Mouse (Mus musculus) liver, embryonic 11.5 days (tissue): Measurements from ENCODE around the gene Igfbp7. TPM values are rescaled to one million over a fixed set of nuclear protein-coding genes. Genes with fewer than 3 reads are reported as not detected.

Experiments
- ATAC-seq: fragments of 200-750 bp; cut with Nextera tagmentation; replicated peaks from 2 replicates; pipeline ENCODE4 v1.8.0; 2017; ENCODE audit warnings: moderate number of reproducible peaks, mild to moderate bottlenecking, moderate TSS enrichment, moderate library complexity; ENCODE audit not compliant: low FRiP score
- DNase-seq: peaks from one replicate; pipeline ENCODE4 v3.0.0-alpha.2; 2017; ENCODE audit warnings: low spot score
- H3K27ac ChIP-seq: fragments of 300-500 bp; sonication (generic); 2 replicates; pipeline ENCODE4 v1.5.1; 2014; ENCODE audit warnings: mild to moderate bottlenecking, low read depth, low read length, control low read depth
- H3K27me3 ChIP-seq: fragments of 300-500 bp; sonication (generic); replicated peaks from 2 replicates; pipeline ENCODE4 v1.6.1; 2014; ENCODE audit warnings: low read length, mixed read lengths; ENCODE audit not compliant: control insufficient read depth, insufficient read depth
- H3K36me3 ChIP-seq: fragments of 300-500 bp; sonication (generic); 2 replicates; pipeline ENCODE4 v1.6.1; 2014; ENCODE audit warnings: mild to moderate bottlenecking, low read length, moderate library complexity, mixed read lengths; ENCODE audit not compliant: control insufficient read depth, insufficient read depth
- H3K4me1 ChIP-seq: fragments of 300-500 bp; sonication (generic); replicated peaks from 2 replicates; pipeline ENCODE4 v1.6.1; 2014; ENCODE audit warnings: low read length, mixed read lengths; ENCODE audit not compliant: control insufficient read depth, insufficient read depth
- H3K4me2 ChIP-seq: fragments of 300-500 bp; sonication (generic); 2 replicates; pipeline ENCODE4 v1.6.1; 2014; ENCODE audit warnings: mild to moderate bottlenecking, control low read depth, moderate library complexity
- H3K4me3 ChIP-seq: fragments of 300-500 bp; sonication (generic); 2 replicates; pipeline ENCODE4 v1.5.1; 2014; ENCODE audit warnings: low read depth, low read length, control low read depth
- H3K9ac ChIP-seq: fragments of 300-500 bp; sonication (generic); 2 replicates; pipeline ENCODE4 v1.6.1; 2014; ENCODE audit warnings: low read depth, low read length, control low read depth
- H3K9me3 ChIP-seq: fragments of 300-500 bp; sonication (generic); 2 replicates; pipeline ENCODE4 v1.6.1; 2016; ENCODE audit warnings: low read length, inconsistent platforms, mixed read lengths; ENCODE audit not compliant: control insufficient read depth
- WGBS: fragments of 180-500 bp; shearing (Covaris S2); extraction: QIAGEN DNeasy Blood & Tissue Kit; methylation state at CpG from one replicate; pipeline ENCODE4 v1.1.7; 2014; 5-methylcytosine and 5-hydroxymethylcytosine counted together
- polyA plus RNA-seq: library from polyadenylated mRNA; unstranded; fragments of >200 nt; fragmentation: Nextera tagmentation; extraction: Ambion mirVana; gene quantifications from 2 replicates; pipeline ENCODE4 v1.2.1, GENCODE M21; 2014

Gene Igfbp7
- 8.2 and 8.6 TPM in 2 replicates for polyA plus RNA-seq

DNA sequence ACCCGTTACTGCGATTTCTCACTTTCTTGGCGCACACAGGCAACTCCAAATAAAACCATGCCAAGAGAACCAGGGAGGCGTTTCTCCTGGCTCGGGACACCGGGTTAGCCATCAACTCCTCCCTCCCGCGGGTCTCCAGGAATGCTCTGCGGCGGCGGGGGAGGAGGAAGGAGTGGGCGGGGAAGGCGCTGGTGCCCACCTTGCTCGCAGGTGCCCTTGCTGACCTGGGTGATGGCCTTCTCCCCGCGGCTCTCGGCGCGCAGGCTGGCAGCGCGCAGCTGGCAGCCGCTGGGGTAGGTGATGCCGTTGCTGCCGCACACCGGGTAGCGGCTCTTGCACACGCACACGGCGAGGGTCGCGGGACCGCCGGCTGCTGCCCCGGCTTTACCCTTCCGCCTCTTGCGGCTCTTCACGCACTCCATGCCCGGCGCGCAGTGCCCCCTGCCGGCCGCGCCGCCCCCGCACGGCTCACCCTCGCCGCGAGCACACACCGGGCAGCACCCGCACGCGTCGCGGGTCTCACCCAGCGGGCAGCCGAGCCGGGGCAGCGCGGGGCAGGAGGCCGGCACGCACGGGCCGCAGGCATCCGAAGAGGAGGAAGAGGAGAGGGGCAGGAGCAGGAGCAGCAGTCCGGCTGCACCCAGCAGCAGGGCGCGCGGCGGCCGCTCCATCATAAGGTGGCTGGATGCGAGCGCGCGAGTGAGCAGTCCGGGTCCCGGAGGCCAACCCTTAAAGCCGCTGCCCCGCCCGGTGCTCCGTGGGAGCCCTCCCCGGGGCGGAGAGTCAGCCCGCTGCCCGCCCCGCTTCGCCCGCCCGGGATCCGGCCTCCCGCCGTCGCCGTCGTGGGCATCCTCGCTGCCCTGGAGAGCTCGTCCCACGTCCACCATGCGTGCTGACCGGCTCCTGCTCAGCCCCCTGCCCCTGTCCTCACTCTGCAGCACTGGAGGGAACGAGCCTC lies at the start of gene Igfbp7:
Gene Igfbp7, minus strand, starts transcription at position 701 of the 958 bp plus-strand sequence.
- Histone ChIP-seq H3K4me1 (no peaks in the 10 kb centered on the region), H3K9ac (0 out of 2 replicates have a peak within 1 kb of the TSS, but pooled peaks have one; percentile 26), H3K4me3 (peak within 1 kb of the TSS; percentile 56), H3K27ac (no peak within 1 kb of the TSS), H3K9me3 (no peaks in the 10 kb centered on the region), H3K27me3 (peaks cover 17% of the 10 kb centered on the region), H3K4me2 (peak within 1 kb of the TSS; percentile 88), H3K36me3 (no peaks in the 10 kb centered on the region)
- 4% methylated on average over 98 of the region's 101 CpGs for WGBS
- peak; percentile 72 for ATAC-seq
- peak; percentile 66 for DNase-seq

DNA sequence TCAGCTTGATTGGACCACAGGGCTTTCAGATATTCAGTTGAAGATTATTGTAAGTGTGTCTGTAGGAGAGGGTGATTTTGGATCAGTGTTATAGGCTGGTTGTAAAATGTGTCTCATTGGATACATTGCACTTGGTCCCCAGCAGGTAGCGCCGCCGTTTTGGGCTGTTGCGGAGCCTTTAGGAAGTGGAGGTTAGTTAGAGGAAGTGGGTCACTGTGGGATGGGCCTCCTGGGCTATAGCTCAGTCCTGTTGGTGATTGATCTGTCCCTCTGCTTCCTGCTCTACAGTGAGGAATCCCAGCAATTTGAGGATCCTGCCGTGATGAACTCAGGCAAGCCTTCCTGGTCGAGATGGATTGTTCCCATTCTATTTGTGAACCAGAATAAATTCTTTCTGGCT lies 44.3 kb upstream of the Igfbp7 start:
- Histone ChIP-seq H3K27me3 (no peaks in the 10 kb centered on the region), H3K4me3 (no peak overlapping the region), H3K4me1 (no peaks in the 10 kb centered on the region), H3K9ac (no peak overlapping the region), H3K9me3 (no peaks in the 10 kb centered on the region), H3K27ac (no peak overlapping the region), H3K4me2 (no peak overlapping the region), H3K36me3 (no peaks in the 10 kb centered on the region)
- WGBS = 49% methylated on average over 6 of the region's 6 CpGs
- DNase-seq (no peak), ATAC-seq (no peak)

DNA sequence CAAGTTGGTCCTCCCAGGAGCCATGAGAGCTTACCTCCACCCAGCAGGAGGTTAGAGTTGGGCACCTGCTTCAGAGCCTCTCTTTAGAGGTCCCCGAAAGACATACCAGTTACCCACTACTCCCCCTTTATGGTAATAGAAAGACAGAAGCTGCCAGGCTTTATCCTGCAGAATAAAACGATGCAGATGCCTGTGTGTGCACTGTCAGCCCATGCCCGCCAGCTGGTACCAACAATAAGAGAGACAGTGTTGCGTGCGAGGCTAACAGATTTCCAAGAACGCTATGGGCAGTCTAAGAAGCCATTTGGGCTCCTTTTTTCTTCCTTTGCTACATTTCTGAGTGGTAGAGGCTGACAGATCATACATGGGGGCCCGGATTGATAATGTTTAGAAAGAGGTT lies 41.7 kb upstream of the Igfbp7 start:
- H3K27me3 ChIP-seq = no peaks in the 10 kb centered on the region
- H3K27ac ChIP-seq = no peak overlapping the region
- ATAC-seq (no peak), DNase-seq (no peak)
- no peaks in the 10 kb centered on the region for H3K9me3 ChIP-seq
- 84% methylated on average over 7 of the region's 7 CpGs for WGBS
- H3K9ac ChIP-seq = no peak overlapping the region
- H3K4me3 ChIP-seq = no peak overlapping the region
- H3K36me3 ChIP-seq = no peaks in the 10 kb centered on the region
- no peak overlapping the region for H3K4me2 ChIP-seq
- H3K4me1 ChIP-seq = no peaks in the 10 kb centered on the region

DNA sequence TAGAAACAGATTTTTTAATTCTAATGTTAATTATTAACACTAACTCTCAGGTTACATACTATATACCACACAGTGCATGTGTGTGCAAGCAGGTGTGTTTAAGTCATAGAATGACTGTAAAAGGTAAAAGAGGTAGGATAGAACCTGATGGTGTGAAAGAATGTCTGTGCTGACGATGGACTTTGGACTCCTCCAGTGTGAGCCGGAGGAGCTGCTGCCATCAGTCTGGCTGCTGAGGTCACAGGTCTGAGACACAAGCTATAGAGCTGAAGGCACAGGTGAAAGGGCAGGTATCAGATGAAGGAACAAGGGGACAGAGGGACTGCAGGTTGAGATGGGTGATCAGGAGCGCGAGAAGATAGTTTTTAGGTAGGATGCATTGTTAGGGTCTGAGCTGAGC lies 37.6 kb upstream of the Igfbp7 start:
- Histone ChIP-seq H3K27ac (no peak overlapping the region), H3K27me3 (no peaks in the 10 kb centered on the region), H3K9ac (no peak overlapping the region), H3K36me3 (no peaks in the 10 kb centered on the region), H3K9me3 (no peaks in the 10 kb centered on the region), H3K4me2 (no peak overlapping the region), H3K4me3 (no peak overlapping the region), H3K4me1 (no peaks in the 10 kb centered on the region)
- WGBS = 88% methylated on average over 4 of the region's 4 CpGs
- ATAC-seq = no peak
- DNase-seq = no peak

DNA sequence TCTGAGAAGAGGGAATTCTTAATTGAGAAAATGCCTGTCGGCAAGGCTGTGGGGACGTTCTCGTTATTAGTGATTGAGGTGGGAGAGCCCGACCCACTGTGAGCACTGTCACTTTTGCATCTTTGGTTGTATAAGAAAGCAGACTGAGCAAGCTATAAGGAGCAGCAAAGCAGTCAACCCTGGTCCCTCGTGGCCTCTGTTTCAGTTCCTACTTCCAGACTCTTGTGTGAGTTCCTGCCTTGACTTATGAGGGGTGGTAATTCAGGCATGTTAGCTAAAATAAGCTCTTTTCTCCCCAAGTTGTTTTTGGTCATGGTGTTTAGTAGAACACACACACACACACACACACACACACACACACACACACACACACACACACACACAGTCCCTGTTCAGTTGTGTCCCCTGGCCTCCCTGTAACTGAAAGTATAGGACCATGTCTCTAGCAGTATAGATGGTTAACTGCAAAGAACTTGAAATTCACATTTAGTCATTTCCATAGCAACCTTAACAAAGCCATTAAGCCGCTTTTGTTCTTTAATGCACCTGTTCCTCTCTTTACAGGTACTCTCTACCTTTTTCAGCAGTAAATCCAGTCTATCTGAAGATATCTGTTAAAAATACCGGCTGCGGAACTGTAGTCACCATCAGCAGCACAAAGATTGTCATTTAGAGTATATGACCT lies 36.2 kb upstream of the Igfbp7 start:
- 82% methylated on average over 8 of the region's 8 CpGs for WGBS
- H3K9ac ChIP-seq = no peak overlapping the region
- DNase-seq = no peak

DNA sequence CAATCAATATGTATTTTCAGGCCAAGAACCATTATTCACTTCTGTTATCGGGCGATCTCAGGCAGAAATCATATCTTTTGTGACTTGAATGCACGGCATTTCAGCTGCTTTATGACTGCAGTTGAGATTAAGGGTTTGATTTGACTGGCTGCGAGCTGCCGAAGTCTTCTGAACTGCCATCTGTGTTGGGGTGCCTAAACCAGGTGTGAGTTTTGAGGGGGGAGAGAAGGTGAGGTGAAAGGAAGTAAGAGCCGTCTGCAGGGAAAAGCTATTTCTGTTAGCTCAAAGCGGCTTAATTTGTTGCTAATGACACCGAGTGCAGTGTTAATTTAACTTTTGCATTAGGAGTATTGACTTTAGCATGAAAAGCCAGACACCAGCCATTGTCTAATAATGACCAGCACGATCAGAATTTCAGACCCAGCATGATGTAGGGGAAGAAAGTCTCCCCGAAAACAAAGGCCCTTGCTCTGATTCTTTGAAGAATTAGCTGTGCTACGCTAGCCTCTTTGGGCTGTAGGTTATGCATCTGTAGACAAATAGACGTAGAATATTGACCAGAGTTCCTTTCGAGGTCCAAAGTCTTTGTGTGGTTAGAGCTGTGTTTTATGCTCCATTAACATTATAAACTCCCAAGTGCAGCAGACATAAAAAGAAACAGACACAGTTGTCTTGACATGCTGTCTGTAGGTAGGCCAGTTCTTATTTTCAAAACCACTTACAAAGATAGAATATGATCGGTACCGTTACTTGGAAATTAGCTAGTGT lies 35.2 kb upstream of the Igfbp7 start:
- H3K36me3 ChIP-seq = no peaks in the 10 kb centered on the region
- H3K27me3 ChIP-seq = no peaks in the 10 kb centered on the region
- no peak for DNase-seq
- no peaks in the 10 kb centered on the region for H3K9me3 ChIP-seq
- H3K9ac ChIP-seq = no peak overlapping the region
- WGBS = 83% methylated on average over 15 of the region's 15 CpGs
- H3K4me3 ChIP-seq = no peak overlapping the region
- no peak overlapping the region for H3K27ac ChIP-seq
- H3K4me2 ChIP-seq = no peak overlapping the region
- H3K4me1 ChIP-seq = no peaks in the 10 kb centered on the region
- no peak for ATAC-seq

More for the DNA sequence above, 36.2 kb upstream of the Igfbp7 start:
- H3K4me3 ChIP-seq = no peak overlapping the region
- no peaks in the 10 kb centered on the region for H3K4me1 ChIP-seq
- ATAC-seq = no peak
- H3K36me3 ChIP-seq = no peaks in the 10 kb centered on the region
- H3K27ac ChIP-seq = no peak overlapping the region
- H3K9me3 ChIP-seq = no peaks in the 10 kb centered on the region
- H3K27me3 ChIP-seq = no peaks in the 10 kb centered on the region
- H3K4me2 ChIP-seq = no peak overlapping the region

DNA sequence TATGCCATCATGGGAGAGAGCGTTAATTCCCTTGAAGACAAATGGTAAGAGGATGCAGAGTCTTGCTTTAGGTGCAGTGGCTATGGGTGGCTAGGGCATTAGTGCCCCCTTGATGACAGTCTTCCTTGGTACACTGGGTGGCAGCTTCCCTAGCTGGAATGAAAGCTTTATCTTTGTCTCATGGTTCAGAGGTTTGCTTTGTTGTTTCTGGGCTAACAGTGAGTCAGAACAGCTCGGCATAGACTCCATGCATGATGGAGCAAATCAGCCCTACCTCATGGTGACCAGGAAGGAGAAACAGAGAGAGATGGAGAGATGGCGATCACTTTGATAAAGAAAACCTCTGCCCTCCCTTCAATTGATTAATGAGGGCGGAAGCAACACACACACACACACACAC lies 28.5 kb upstream of the Igfbp7 start:
- ATAC-seq = no peak
- Histone ChIP-seq H3K4me3 (no peak overlapping the region), H3K4me2 (no peak overlapping the region), H3K27me3 (no peaks in the 10 kb centered on the region), H3K27ac (no peak overlapping the region), H3K36me3 (no peaks in the 10 kb centered on the region), H3K9me3 (no peaks in the 10 kb centered on the region), H3K9ac (no peak overlapping the region), H3K4me1 (no peaks in the 10 kb centered on the region)
- WGBS = 75% methylated on average over 4 of the region's 4 CpGs
- no peak for DNase-seq

DNA sequence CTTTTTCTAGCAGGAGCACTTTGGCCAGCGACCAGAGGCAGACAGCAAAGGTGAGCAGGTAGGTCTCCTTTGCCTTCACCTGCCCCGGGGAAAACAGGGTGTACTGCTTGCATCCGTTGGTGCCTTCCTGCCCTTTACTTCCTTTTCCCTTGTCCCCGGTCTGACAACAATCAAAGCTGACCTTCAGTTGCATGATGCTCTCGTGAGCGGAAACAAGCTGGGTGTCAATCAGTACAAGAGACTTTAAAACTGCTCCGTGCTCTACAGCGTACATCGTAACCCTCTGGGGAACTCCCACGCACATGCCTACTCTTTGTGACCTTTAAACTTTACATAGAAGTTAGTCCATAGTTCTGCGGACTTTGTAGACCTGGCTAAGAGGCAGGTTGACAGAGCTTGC lies 26.2 kb upstream of the Igfbp7 start:
- ATAC-seq = no peak
- Histone ChIP-seq H3K9me3 (no peaks in the 10 kb centered on the region), H3K4me2 (peak overlapping the region; percentile 16), H3K27me3 (no peaks in the 10 kb centered on the region), H3K4me3 (no peak overlapping the region), H3K27ac (no peak overlapping the region), H3K36me3 (no peaks in the 10 kb centered on the region), H3K9ac (no peak overlapping the region), H3K4me1 (no peaks in the 10 kb centered on the region)
- DNase-seq = no peak
- 66% methylated on average over 11 of the region's 11 CpGs for WGBS
